Mouse (Mus musculus) neural tube, embryonic 14.5 days (tissue): ENCODE data around the gene Gm10073. TPM values are rescaled to one million over a fixed set of nuclear protein-coding genes. Genes with fewer than 3 reads are reported as not detected.

ENCODE experiments used
- ATAC-seq: fragments of 200-750 bp; cut with Nextera tagmentation; 2 replicates; pipeline ENCODE4 v1.8.0; 2017; ENCODE audit warnings: low read depth, mild to moderate bottlenecking, moderate TSS enrichment, moderate library complexity
- H3K27ac ChIP-seq: fragments of 300-500 bp; sonication (generic); 2 replicates; pipeline ENCODE4 v1.5.1; 2014; ENCODE audit warnings: low read depth, mild to moderate bottlenecking, control low read depth, low read length, moderate library complexity, mixed read lengths
- H3K27me3 ChIP-seq: fragments of 300-500 bp; sonication (generic); 2 replicates; pipeline ENCODE4 v1.6.1; 2014; ENCODE audit warnings: low read length; ENCODE audit not compliant: control insufficient read depth, insufficient read depth
- H3K36me3 ChIP-seq: fragments of 300-500 bp; sonication (generic); 2 replicates; pipeline ENCODE4 v1.6.1; 2014; ENCODE audit warnings: low read length, mixed read lengths; ENCODE audit not compliant: control insufficient read depth, insufficient read depth
- H3K4me1 ChIP-seq: fragments of 300-500 bp; sonication (generic); 2 replicates; pipeline ENCODE4 v1.6.1; 2014; ENCODE audit warnings: low read length; ENCODE audit not compliant: control insufficient read depth, insufficient read depth
- H3K4me2 ChIP-seq: fragments of 300-500 bp; sonication (generic); 2 replicates; pipeline ENCODE4 v1.6.1; 2014; ENCODE audit warnings: mild to moderate bottlenecking, low read depth, low read length, control low read depth
- H3K4me3 ChIP-seq: fragments of 300-500 bp; sonication (generic); 2 replicates; pipeline ENCODE4 v1.5.1; 2014; ENCODE audit warnings: low read depth, low read length, control low read depth, mixed read lengths
- H3K9ac ChIP-seq: fragments of 300-500 bp; sonication (generic); replicated peaks from 2 replicates; pipeline ENCODE4 v1.6.1; 2014; ENCODE audit warnings: low read depth, mild to moderate bottlenecking, control low read depth, low read length, mixed read lengths
- H3K9me3 ChIP-seq: fragments of 300-500 bp; sonication (generic); 2 replicates; pipeline ENCODE4 v1.6.1; 2016; ENCODE audit warnings: low read length; ENCODE audit not compliant: control insufficient read depth
- WGBS: fragments of 180-500 bp; shearing (Covaris S2); extraction: QIAGEN DNeasy Blood & Tissue Kit; methylation state at CpG from one replicate; pipeline ENCODE4 v1.1.7; 2014; 5-methylcytosine and 5-hydroxymethylcytosine counted together
- polyA plus RNA-seq: library from polyadenylated mRNA; unstranded; fragments of >200 nt; fragmentation: Nextera tagmentation; extraction: Ambion mirVana; gene quantifications from 2 replicates; pipeline ENCODE4 v1.2.1, GENCODE M21; 2014

The Gm10073 gene
- polyA plus RNA-seq, 1 experiment from 2014 or later, result 6.3 TPM

GRCm38 (mm10) chr8:106546746-106547145, 26.5 kb downstream of the Gm10073 start:
- H3K9ac ChIP-seq, result no peak overlapping the region
- no peak overlapping the region for H3K27ac ChIP-seq
- H3K4me1 ChIP-seq, result no peaks in the 10 kb centered on the region
- no peaks in the 10 kb centered on the region for H3K36me3 ChIP-seq
- no peak for ATAC-seq
- no peaks in the 10 kb centered on the region for H3K27me3 ChIP-seq
- WGBS, result 93% methylated on average over 7 of the region's 7 CpGs
- no peak overlapping the region for H3K4me3 ChIP-seq
- H3K4me2 ChIP-seq, result no peak overlapping the region
- H3K9me3 ChIP-seq, result no peaks in the 10 kb centered on the region

DNA sequence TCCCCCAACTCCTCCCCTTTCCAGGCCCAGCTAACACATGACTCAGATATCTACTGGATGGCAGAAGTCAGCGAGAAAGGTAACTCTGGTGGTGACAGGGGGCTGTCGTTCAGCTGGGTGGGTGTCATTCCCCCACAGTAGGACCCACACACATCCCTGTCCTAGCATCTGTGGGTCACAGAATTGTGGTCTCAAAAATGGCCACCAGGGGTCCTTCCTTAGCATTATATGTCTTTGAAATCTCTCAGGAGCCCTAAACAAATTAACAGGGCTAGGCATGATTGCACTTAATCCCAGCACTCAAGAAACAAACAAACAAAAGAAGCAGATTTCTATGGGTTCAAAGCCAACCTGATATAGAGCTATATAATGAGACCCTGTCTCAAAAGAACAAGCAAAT, 28.1 kb downstream of the Gm10073 start:
- no peak overlapping the region for H3K9ac ChIP-seq
- H3K4me3 ChIP-seq, result no peak overlapping the region
- H3K4me2 ChIP-seq, result no peak overlapping the region
- H3K27me3 ChIP-seq, result no peaks in the 10 kb centered on the region
- H3K4me1 ChIP-seq, result no peaks in the 10 kb centered on the region
- WGBS, result 97% methylated on average over 2 of the region's 2 CpGs
- no peaks in the 10 kb centered on the region for H3K36me3 ChIP-seq
- no peak overlapping the region for H3K27ac ChIP-seq
- H3K9me3 ChIP-seq, result no peaks in the 10 kb centered on the region
- no peak for ATAC-seq

GRCm38 (mm10) chr8:106543043-106543442, 30.2 kb downstream of the Gm10073 start:
- H3K9me3 ChIP-seq, result no peaks in the 10 kb centered on the region
- H3K4me2 ChIP-seq, result no peak overlapping the region
- no peak for ATAC-seq
- 0 out of 2 replicates have a peak, but pooled peaks cover 3% of the 10 kb centered on the region for H3K4me1 ChIP-seq
- 77% methylated on average over 8 of the region's 8 CpGs for WGBS
- H3K4me3 ChIP-seq, result no peak overlapping the region
- no peak overlapping the region for H3K9ac ChIP-seq
- H3K27ac ChIP-seq, result no peak overlapping the region
- H3K27me3 ChIP-seq, result no peaks in the 10 kb centered on the region
- H3K36me3 ChIP-seq, result no peaks in the 10 kb centered on the region

DNA sequence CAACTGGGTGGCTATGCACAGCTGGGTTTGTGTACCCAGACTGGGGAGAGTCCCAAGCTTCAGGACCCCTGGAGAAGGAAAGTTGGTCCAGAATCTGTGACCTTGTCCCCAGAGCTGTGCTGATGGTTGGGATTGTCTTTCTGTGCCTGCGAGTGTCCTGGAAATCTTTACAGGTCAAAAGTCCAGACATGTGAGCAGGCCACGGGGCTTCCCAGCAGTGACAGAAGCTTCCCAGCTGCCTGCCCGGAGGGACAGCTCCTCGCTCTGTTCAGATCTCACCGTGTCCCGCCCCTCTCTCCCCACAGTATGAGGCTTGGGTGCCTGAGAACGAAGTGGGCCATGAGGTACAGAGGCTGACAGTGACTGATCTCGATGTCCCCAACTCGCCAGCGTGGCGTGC, 32.3 kb downstream of the Gm10073 start:
- ATAC-seq, result no peak
- H3K27ac ChIP-seq, result no peak overlapping the region
- no peaks in the 10 kb centered on the region for H3K27me3 ChIP-seq
- H3K4me1 ChIP-seq, result 0 out of 2 replicates have a peak, but pooled peaks cover 3% of the 10 kb centered on the region
- no peak overlapping the region for H3K9ac ChIP-seq
- no peak overlapping the region for H3K4me3 ChIP-seq
- no peaks in the 10 kb centered on the region for H3K36me3 ChIP-seq
- no peak overlapping the region for H3K4me2 ChIP-seq
- WGBS, result 88% methylated on average over 11 of the region's 11 CpGs
- H3K9me3 ChIP-seq, result no peaks in the 10 kb centered on the region

GRCm38 (mm10) chr8:106539193-106539592, 34.1 kb downstream of the Gm10073 start:
- H3K27me3 ChIP-seq, result no peaks in the 10 kb centered on the region
- 0 out of 2 replicates have a peak, but pooled peaks cover 3% of the 10 kb centered on the region for H3K4me1 ChIP-seq
- no peak for ATAC-seq
- no peak overlapping the region for H3K4me3 ChIP-seq
- H3K9ac ChIP-seq, result no peak overlapping the region
- H3K27ac ChIP-seq, result no peak overlapping the region
- H3K4me2 ChIP-seq, result no peak overlapping the region
- H3K36me3 ChIP-seq, result no peaks in the 10 kb centered on the region
- 23% methylated on average over 5 of the region's 5 CpGs for WGBS
- no peaks in the 10 kb centered on the region for H3K9me3 ChIP-seq

DNA sequence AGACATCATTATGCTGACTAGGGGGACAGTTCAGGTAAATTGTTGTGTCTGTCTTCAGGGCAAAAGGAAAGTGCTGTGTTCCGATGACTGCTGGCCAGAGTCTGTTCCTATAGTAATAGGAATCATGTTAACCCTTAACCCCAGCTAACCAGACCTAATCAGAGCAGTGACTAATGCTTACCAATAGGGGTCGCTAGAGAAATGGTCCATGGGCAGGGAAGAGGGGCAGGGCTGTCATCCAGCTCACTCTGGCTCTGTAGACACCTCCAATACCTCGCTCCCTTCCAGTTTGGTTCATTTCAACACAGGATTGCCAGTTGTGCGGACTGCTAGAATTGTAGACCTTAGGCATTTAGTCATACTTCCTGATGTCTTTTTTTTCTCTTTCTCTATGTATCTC, 37.8 kb downstream of the Gm10073 start:
- Histone ChIP-seq H3K9ac (no peak overlapping the region), H3K4me3 (no peak overlapping the region), H3K4me1 (0 out of 2 replicates have a peak, but pooled peaks cover 3% of the 10 kb centered on the region), H3K27me3 (no peaks in the 10 kb centered on the region), H3K36me3 (no peaks in the 10 kb centered on the region), H3K4me2 (no peak overlapping the region), H3K27ac (no peak overlapping the region), H3K9me3 (no peaks in the 10 kb centered on the region)
- no peak for ATAC-seq
- WGBS, result 75% methylated on average over 4 of the region's 4 CpGs

DNA sequence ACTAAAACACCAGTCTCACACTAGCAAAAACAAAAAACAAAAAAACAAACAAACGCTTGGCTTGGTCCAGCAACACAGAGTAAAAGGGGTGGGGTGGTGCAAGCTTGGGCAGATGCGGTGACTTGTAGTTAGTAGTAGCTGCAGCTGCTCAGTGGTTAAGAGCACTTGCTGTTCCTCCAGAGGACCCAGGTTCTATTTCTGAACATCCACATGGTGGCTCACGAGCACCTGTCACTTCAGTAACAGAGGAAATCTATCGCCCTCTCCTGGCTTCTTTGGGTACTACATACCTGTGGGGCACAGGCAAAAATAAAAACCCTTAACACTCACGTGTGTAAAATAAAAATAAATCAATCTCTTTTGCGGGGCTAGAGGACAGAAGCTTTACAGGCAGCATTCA, 38.8 kb downstream of the Gm10073 start:
- ATAC-seq, result no peak

GRCm38 (mm10) chr8:106533709-106534108, 39.6 kb downstream of the Gm10073 start:
- no peaks in the 10 kb centered on the region for H3K4me1 ChIP-seq
- no peaks in the 10 kb centered on the region for H3K9me3 ChIP-seq
- H3K9ac ChIP-seq, result no peak overlapping the region
- no peak overlapping the region for H3K27ac ChIP-seq
- no peak for ATAC-seq
- no peaks in the 10 kb centered on the region for H3K27me3 ChIP-seq
- H3K4me3 ChIP-seq, result no peak overlapping the region
- 74% methylated on average over 7 of the region's 7 CpGs for WGBS
- H3K36me3 ChIP-seq, result no peaks in the 10 kb centered on the region
- H3K4me2 ChIP-seq, result no peak overlapping the region

More for the DNA sequence above, 38.8 kb downstream of the Gm10073 start:
- Histone ChIP-seq H3K9ac (no peak overlapping the region), H3K9me3 (no peaks in the 10 kb centered on the region), H3K36me3 (no peaks in the 10 kb centered on the region), H3K4me3 (no peak overlapping the region), H3K4me2 (no peak overlapping the region), H3K27me3 (no peaks in the 10 kb centered on the region), H3K27ac (no peak overlapping the region), H3K4me1 (0 out of 2 replicates have a peak, but pooled peaks cover 3% of the 10 kb centered on the region)
- 43% methylated on average over 6 of the region's 6 CpGs for WGBS

- no peak overlapping the region for H3K9ac ChIP-seq
- H3K4me3 ChIP-seq, result no peak overlapping the region
- no peak for ATAC-seq
- no peaks in the 10 kb centered on the region for H3K9me3 ChIP-seq
- H3K27me3 ChIP-seq, result no peaks in the 10 kb centered on the region
- WGBS, result 81% methylated on average over 4 of the region's 4 CpGs
- H3K27ac ChIP-seq, result no peak overlapping the region
- H3K4me1 ChIP-seq, result no peaks in the 10 kb centered on the region
- no peaks in the 10 kb centered on the region for H3K36me3 ChIP-seq
- H3K4me2 ChIP-seq, result no peak overlapping the region
Measured at GRCm38 (mm10) chr8:106530566-106530965, 42.7 kb downstream of the Gm10073 start.
